Mouse (Mus musculus) right cerebral cortex, postnatal 36 days (tissue): ENCODE data around the gene Lmo7.

Source experiments
- DNase-seq, 2 experiments: peaks; one replicate each; pipeline ENCODE4 v3.0.0; 2022; ENCODE audit warnings: low spot score in 2 of 2, mixed read lengths in 1 of 2

The Lmo7 gene

GRCm38 (mm10) chr14:101778426-101778825 is 48.7 kb downstream of the Lmo7 start:
- no peak for DNase-seq

DNA sequence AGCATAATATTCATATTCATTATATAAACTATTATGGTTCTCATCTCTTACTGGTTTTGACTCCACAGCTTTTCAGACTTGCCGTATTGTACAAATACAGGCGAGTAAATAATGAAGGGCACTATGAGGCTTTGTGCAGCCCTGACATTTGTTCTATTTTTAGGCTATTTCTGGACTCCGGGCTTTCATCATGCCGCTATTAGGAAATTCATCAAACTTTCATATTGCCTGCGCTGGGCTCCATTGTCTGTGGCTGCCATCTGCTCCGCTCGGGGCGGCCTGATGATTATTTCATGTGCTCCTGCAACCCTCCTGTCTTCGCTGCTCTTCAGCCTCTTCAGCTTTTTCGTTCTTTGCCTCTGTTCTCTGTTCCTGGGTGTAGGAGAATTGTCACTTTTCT is 50.3 kb downstream of the Lmo7 start:
- no peak for DNase-seq

DNA sequence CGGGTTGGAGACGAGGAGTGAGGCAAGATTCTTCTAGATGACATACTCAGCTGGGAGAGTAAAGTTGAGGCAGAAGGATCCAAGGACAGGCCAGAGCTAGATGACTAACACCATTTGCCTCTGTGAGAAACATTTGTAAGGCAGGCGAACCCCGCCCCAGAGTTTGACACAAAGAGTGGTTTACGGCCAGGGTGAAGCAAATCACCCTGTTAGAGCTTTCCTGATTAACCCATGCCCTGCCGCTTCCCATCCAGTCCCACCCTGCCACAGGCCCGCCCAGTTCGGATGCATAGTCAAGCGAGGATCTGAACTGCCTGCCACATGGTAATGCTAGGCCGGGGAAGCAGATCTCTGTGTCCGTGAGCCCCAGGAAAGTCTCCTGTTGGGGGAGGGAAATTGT is 51.5 kb downstream of the Lmo7 start:
- DNase-seq: no peak

DNA sequence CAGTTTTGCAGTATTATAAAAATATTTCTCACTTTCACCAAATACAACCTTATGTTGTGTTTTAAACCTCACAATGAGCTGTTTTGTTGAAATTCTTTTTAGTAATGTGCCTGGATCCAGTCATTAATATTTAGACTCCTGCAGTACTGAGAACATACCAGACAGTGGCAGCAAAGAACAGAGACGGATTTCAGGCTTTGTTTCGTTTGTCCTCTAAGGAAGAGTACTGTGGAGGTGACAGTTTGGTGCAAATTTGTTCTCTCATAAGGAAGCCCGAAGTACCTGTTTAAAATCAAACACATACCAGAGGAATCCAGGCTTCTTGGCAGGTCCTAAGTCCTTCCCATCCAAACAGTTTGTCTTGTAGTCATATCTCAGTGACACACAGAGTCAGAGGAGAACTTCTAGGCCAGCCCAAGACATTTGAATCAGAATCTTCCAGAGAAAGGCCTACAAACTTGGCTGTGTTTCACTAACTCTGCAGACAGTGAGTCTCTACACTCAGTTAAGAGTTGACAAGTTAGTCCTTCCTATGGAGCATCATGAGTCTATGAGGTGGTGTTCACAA is 52.3 kb downstream of the Lmo7 start:
- DNase-seq: peak in 1 of 2 experiments; percentile 18

- DNase-seq: no peak
Measured at GRCm38 (mm10) chr14:101784315-101784945, 54.7 kb downstream of the Lmo7 start.

- DNase-seq: no peak
Measured at GRCm38 (mm10) chr14:101787903-101788302, 58.1 kb downstream of the Lmo7 start.

DNA sequence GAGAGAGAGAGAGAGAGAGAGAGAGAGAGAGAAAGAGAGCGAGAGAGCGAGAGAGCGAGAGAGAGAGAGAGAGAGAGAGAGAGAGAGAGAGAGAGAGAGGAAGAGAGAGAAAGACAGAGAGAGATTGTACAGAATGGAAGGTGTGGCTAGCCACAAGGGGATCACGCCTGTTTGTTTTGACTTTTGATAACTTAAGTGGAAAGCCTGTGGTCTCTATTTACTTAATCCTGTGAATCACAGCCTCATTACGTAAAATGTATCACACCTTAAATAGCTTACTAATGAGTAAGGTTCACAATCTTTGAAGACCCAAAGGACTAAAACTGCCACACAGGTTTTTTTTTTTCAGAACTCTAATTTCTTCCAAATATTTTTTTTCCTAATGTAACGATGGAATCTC is 58.7 kb downstream of the Lmo7 start:
- DNase-seq: no peak

DNA sequence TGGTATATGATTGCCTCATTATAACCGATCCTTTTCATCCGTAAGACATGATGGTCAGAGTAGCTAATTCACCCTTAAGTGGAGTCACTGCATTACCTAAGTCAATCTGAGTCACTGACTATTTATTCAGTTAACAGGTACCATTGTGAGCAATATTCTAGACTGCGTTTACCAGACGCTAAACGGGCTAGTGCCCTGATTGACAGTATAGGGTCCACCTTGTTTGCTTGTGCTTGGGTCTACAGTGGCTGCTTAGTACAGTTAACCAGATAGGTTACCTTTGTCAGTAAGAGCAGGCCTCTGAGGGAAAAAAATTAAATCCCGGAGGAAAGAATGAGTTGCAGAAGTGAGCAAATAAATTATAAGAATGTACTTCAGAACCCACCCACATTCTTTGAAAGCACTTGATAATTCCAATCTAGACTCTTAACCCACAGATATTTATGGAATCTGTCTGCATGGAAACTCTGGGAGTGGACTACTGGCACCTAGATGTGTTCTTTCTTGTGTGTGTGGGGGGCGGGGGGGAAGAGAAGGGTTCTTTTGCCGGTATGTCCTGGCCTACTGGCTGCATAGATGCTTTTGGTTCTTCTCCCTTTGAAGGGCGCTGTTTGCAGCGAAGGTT is 64.9 kb downstream of the Lmo7 start:
- no peak for DNase-seq

DNA sequence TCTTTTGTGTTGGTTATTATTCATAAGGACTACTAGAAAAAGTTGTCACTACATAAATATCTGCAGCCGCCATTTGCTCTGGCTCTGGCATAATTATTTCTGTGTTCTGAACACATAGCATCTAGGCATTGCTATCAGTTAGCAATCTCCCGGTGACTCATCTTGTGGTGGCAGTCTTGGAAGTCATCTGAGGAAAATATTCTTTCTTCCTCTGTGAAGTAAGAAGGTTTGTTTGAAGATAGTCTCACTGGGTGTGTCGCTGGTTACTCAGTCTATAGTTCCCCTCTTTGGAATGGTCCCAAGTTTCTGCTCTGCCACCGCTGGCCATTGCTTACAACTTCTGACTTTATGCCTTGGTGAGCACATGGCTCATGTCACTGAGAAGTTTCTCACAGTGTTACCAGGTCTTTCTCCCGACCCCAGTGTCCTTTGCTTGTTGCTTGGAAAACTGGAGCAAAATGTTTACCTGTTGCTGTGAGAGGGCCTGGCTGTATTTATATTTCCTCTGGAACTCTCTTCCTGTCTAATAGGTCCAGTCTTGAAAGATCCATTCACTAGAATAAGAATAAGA is 68.3 kb downstream of the Lmo7 start:
- DNase-seq: no peak

DNA sequence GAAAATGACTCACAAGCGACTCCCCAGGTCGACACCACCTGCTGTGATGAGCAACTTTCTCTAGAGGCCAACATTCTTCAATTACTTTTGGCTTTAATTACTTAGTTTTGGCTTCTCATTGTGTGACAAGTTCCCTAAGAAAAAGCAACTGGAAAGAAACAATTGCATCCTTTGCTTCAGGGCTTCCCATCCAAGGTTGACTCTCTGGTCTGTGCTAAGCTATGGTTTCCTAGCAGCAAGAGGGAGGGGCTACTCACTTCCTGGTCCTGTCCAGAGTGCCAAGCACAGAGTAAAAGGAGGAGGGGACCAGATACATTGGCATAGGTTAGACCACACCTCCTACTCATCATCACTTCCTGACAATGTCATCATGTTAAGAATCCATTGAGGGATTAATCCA is 69.0 kb downstream of the Lmo7 start:
- DNase-seq: no peak

DNA sequence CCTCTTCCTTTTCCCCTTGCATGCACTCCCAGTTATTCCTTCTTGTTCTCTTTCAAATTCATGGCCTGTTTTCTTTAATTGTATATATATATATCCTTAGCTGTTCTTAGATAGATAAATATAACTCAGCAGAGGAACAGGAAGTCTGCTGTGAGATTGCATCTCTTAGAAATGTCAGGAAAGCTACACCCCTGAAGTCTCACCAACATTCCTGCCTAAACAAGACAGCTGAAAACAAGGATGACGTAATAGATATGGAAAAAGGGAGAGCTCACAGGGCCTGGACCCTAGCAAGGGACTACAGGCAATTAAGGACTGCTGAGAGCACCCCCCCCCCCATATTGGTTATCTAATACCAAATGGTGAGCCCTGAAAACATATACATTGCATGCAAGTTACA is 71.9 kb downstream of the Lmo7 start:
- DNase-seq: no peak

DNA sequence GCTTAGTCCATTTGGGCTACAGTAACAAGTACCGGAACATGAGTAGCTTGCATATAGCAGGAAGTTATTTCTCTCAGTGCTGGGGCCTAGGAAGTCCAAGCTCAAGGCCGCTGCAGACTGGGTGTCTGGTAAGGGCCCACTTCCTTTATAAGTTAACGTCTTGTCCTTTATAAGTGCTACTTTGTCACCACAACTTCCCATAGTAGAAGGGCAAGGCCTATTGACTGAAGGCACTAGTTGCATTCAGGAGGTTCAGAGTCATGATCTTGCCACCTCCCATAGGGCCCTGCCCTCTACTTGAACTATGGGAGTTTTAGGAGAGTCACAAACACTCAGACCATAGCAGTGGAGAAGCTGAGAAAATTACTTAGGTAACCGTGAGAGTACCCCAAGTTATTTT is 74.4 kb downstream of the Lmo7 start:
- DNase-seq: no peak

GRCm38 (mm10) chr14:101804562-101805327 is 75.0 kb downstream of the Lmo7 start:
- DNase-seq: no peak

- DNase-seq: no peak
Measured at GRCm38 (mm10) chr14:101805328-101805697, 75.6 kb downstream of the Lmo7 start.

- no peak for DNase-seq
Measured at GRCm38 (mm10) chr14:101806058-101806457, 76.3 kb downstream of the Lmo7 start.

GRCm38 (mm10) chr14:101806607-101807006 is 76.8 kb downstream of the Lmo7 start:
- no peak for DNase-seq

DNA sequence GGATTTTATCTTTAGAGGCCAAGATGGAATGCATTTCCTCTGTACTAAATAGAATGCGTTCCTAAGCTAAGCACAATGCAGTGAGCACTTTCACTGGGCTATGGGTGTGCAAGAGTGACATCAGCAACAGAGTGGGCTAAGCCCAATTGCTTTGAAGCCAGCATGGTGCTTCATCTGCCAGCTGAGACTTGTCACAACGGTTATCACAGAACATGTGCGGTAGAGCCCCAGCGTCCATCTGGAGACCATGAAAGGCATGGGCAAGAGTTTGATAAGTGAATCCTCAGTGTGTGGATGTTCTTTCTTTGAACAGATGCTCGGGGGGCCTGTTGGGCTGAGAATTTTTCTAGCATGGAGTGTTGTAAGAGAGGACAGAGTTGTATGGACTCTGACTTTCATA is 86.7 kb downstream of the Lmo7 start:
- no peak for DNase-seq

DNA sequence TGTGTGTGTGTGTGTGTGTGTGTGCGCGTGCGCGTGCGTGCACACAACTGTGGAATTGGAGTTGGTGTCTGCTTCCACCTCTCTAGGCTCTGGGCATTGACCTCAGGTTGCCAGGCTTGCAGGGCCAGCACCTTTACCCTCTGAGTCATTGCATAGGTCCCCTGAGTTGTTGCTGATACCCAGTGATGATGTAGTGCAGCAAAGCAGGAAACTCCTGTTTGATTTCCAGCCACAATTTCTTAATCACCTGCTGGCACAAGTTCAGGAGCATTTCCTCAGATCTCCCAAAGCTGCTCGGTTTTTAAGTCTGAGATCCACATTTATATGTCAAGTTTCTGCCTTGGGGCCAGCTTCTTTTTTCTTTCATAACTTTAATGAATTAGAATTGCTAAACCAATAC is 92.6 kb downstream of the Lmo7 start:
- DNase-seq: no peak

DNA sequence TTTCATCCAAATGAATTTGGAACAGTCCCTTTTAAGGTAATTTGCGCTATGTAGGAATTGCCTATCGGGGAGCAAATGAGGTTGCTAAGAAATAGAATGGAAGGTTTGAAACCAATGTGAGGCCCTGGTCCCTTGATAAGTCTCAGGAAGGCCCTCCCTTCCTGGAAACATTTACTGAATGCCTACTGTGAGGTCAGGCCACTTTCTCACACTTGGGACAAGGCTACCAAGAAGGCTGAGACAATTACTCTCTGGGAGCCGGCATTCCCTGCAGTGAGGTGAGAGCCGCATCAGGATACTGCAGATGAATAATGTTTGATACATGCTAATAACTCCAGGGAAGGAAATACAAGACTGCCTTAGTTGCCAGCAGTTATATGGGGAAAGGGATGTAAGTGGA is 93.1 kb downstream of the Lmo7 start:
- no peak for DNase-seq

- no peak for DNase-seq
Measured at GRCm38 (mm10) chr14:101829676-101830075, 99.9 kb downstream of the Lmo7 start.

GRCm38 (mm10) chr14:101830116-101830515 is 100.4 kb downstream of the Lmo7 start:
- DNase-seq: no peak

GRCm38 (mm10) chr14:101834109-101834508 is 104.4 kb downstream of the Lmo7 start:
- no peak for DNase-seq

DNA sequence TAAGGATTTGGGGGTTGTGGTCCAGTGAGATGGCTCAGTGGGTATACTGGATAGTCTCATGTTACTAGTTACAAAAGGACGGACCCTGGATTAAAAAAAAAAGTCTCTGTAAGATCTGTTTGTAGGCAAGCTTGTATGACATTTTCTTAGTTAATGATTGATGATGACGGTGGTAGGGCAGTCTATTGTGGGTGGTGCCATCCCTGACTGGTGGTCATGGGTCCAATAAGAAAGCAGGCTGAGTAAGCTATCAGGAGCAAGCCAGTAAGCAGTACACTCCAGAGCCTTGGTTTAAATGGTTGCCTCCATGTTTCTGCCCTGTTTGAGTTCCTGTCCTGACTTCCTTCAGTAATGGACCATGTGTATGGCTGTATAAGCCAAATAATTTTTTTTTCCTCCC is 106.6 kb downstream of the Lmo7 start:
- no peak for DNase-seq
